Mouse (Mus musculus) yolk sac, embryonic 10.5 days (tissue): Measurements from ENCODE around the gene Tbc1d10a.

Source experiments
- DNase-seq: peaks from one replicate; pipeline ENCODE4 v3.0.0-alpha.2; 2017; ENCODE audit warnings: low spot score

Tbc1d10a gene

GRCm38 (mm10) chr11:4186486-4187317 lies at the start of gene Tbc1d10a:
TSS of gene Tbc1d10a (plus strand) at chr11:4186789.
- peak; percentile 99 for DNase-seq

DNA sequence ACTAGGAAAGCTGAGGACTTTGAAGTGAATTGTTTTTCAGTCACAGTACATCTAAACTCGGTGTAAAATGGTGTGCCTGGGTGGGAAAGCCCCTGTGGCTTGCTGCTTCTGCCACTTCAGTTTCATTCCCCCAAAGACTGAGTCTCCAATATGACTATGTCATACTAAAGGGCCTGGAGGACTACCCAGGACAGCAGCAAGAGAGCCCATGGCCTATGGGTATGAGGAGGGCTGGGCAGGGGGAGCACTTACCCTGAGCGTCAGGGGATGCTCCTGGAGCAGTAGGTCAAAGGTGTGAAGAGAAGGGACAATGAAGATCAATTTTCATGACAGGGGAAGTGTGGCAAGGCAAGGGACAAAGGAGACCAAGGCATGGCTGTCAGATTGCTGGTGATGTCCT lies 47.6 kb upstream of the Tbc1d10a start:
- DNase-seq = no peak

DNA sequence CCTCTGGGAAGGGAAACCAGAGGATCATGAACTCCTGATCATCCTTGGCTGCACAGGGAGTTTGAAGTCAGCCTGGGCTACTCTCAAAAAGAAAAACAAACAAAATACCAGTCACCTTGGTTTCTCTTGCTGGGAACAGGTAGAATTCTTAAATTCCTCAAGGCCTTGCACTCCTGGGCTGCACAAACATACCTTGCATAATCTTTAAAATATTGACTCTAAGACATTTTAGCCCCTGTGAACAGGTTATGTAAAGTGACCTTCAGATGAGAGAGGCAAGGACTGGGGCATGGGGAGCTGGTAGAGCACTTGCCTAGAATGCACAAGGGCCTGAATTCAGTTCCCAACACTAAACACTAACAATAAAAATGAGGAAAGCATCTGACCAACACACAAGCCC lies 45.1 kb upstream of the Tbc1d10a start:
- no peak for DNase-seq

DNA sequence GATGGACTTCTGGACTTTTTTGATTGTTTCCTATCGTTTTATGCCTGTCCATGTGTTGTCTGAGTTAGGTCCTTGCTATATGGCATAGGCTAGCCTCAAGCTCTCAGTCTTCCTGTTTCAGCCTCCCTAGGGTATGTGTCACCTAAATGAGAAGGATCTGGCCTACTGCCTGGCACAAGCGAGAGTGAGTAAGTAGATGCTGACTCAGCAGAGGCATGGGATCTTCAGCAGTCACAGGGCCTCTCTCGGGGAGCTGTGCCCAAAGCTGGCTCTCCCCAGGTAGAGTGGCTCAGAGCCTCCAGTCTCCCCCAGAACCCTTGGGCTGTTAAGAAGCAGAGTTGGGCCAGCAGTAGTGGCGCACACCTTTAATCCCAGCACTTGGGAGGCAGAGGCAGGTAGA lies 44.2 kb upstream of the Tbc1d10a start:
- DNase-seq = no peak

DNA sequence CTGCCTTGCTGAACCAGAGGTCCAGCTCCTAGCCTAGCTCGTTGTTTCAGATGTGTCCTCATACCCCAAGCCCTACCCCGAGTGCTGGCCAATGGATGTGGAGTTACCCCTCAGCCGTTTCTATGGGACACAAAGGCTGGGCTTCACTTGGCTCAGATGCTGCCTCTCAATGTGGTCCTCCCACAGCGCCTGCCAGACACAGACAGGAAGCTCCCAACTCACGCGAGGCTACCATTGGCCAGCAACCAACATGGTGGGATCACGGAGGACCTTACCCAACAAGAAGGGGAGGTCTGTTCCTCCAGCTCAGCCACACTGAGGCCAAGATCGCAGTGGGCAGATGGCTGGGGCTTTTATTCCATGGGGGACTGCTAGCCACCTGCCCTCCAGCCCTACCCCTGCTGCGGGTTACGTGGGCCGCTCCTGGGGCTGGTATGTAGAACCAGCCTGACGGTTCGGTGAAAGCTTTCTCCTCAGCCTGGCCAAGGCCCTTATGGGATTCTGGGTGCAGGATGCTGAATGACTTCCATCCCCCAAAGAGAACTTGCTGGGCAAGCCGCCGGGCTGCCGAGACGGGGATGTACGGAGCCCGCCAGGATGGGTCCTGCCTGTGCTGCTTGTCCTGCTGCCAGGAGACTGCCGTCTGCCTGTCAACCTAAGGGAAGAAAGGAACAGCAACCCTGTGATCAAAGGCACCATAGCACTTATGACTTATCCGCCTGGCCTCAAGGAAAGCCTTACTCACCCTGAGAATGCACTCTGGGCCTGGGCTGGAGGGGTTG lies 43.1 kb upstream of the Tbc1d10a start:
- no peak for DNase-seq

GRCm38 (mm10) chr11:4146381-4146780 lies 40.2 kb upstream of the Tbc1d10a start:
- no peak for DNase-seq

DNA sequence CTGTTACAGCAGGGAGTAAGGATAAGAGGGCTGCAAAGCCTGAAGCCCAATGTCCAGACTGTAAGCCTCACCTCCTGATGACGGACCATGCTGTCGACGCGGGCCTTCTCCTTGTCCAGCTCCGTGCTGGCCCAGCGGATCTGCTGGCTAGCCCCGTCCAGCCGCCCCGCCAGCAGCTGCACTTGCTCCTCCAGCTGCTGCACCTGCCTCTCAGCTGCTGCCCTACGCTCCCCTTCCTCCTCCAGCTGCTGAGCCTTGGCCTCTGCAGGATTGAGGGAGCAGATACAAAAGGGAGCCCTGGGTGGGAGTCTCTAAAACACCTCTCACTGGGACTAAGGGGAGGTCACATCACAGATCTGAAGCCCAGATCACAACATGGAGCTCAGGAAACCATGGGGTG lies 39.5 kb upstream of the Tbc1d10a start:
- DNase-seq = no peak

- no peak for DNase-seq
These were observed 38.5 kb upstream of the Tbc1d10a start for GRCm38 (mm10) chr11:4148120-4148519.

DNA sequence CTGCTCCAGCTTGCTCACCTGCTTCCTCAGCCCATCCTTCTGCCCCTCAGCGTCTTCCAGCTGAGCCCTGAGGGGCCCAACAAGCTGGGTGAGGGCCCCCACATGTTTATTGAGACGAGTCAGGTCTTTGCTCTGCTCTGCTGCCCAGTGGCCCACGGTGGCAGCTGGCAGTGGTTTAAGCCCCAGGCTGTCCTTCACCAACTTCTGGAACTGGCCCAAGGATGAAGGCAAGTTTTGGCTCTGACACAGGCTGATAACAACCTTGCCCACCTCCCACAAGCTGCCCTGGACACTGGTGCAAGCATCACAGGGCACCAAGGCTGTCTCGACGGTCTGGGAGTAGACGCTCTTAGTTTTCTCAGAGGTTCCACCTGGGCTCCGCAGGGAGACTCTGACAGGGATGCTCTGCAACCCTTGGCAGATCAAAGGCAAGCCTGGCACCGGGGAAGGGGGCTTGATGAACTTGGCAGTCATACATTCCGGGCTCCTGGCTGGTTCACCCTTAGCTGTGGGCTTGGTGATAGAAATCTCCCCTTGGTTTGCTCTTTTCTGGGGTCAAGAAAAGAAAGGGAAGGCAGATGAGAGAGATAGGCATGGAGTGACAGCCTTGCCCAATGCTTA lies 37.9 kb upstream of the Tbc1d10a start:
- DNase-seq = no peak

DNA sequence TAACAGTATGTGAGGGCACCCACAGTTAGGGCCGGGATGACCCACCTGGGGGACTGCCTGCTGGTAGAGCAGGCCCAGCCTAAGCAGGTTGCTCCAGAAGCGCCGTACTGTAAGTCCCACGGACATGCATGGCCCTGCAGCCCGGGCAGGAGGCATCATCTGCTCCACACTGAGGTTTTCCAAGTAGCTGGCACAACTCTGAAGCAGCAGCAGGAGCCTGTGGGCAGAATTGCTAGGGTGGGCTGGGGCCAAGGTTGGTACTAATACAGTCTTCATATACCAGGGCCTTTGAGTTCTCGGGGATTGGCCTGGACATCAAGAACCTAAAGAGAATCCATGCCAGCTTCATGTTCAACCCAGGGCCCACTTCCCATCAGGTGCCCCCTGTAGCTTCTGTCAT lies 36.7 kb upstream of the Tbc1d10a start:
- DNase-seq = no peak

GRCm38 (mm10) chr11:4153694-4154093 lies 32.9 kb upstream of the Tbc1d10a start:
- no peak for DNase-seq

DNA sequence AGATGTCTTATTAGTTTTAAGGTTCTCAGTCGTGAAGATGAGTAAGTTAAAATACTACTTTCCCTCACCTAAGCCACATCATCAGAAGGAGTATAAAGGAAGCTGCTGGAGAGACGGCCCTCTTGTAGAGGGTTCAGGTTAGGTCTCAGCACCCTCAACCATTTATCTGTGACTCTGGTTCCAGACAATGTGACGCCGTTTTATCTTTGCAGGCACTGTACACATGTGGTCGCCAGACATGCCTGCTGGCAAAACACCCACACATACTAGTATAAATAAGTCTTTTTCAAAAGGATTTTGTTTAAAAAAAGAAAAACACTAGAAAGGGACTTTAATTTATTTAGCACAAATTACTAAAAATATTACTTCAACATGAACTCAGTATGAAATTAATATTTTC lies 30.9 kb upstream of the Tbc1d10a start:
- no peak for DNase-seq

DNA sequence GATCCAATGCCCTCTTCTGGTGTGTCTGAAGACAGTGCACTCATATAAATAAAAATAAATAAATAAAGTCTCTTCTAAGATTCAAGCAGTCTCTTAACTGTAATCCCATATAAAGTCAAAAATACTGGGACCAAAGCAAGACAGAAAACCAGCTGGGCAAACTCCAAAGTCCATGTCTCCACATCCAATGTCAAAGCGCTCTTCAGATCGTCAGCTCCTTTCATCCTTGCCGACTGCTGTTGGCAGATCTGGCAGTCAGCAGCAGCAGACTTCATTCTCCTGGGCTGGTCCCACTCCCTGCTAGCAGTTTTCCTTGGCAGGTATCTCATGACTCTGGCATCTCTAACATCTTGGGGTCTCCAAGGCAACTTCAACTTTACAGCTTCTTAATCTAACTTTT lies 27.9 kb upstream of the Tbc1d10a start:
- DNase-seq = no peak

DNA sequence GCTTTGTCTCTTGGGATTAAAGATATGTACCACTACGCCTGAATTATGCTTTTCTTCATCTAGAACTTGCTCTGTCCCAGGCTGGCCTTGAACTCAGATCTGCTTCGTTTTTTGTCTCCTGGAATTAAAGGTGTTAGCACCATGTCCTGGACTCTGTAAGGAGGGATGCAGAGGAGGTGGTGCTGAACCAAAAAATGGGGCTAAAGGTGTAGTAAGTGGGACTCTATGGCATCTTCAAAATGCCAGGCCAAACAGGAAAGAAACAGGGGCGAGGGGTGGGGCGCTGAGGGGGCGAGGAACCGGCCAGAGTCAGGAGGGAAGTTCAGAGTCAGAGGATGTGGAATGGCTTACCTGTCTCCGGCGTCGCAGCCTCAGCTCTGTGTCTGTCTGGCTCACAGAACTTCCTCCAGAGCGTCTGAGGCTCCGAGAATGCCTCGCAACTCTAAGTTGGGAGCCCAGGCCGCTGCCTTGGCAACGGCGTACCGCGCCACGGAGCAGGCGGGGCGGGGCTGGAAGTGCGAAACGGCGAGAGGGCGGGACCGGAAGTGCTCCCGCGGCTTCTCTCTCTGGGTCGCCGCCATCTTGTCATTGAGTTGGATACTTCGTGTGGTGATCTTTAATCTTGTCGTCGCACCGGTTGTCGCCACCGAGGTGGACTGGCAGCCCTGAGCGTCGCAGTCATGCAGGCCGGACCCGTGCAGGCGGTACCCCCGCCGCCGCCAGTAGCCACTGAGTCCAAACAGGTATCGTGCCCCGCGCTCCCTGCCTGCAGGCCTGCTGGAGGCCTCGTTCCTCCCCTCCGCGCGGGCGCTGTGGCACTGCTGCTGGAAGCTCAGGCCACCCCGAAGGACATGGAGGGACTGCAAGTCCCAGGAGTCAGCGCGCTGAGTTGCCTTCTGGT lies 26.5 kb upstream of the Tbc1d10a start, which contains the start of the genes Ccdc157 and Sf3a1:
Gene Ccdc157 (minus strand): TSS at position 486 of the 901 bp plus-strand sequence.
Gene Sf3a1 (plus strand): TSS at position 543 of the 901 bp plus-strand sequence.
- peak; percentile 91 for DNase-seq

DNA sequence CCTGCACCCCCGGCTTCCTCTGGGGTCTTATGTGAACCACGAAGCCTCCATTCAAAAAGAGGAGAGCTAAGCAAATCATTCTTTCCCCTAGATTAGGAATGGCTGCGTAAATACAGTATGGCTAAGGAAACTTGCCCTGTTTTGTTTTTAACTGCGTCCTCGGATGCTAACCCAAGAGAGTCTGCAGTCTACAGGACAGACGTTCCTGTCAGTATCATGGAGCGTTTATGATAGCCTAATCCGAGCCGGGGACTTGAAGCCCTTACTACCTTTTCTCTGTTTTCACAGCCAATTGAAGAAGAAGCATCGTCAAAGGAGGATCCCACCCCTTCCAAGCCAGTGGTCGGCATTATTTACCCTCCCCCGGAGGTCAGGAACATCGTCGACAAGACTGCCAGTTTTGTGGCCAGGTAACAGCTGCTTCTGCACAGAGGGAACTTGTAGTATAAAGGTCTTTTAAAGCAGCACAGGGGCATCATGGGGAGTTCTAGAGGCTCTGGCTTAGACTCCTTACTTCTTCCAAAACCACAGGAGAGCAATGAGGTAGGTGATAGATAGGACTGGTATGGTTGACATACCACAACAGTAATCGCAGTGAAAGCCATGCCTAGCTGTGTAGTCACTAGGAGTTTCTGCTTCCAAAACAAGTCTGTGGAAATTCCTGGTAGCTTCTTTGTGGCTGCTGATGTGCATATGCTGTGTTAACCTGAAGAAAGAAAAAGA lies 25.7 kb upstream of the Tbc1d10a start:
- DNase-seq = no peak

DNA sequence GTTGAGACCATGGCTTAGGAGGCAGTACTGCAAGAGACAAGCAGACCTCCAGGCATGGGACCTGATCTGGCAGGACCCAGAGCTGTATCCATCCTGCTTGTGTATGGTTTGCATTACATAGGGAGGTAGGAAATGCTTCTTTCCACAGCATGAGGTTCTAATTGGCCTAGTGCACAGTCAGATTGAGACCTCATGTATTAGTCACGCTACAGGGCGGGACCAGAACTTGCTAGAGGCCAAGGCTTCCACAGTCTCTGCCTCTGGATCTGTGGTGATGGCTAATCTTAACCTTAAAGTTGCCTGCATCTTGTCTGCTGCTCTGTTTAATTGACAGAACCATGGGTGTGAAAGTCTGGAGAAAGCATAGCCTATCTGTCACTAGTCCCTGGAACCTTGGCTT lies 21.9 kb upstream of the Tbc1d10a start:
- DNase-seq = no peak

GRCm38 (mm10) chr11:4166467-4167090 lies 20.0 kb upstream of the Tbc1d10a start:
- DNase-seq = no peak

DNA sequence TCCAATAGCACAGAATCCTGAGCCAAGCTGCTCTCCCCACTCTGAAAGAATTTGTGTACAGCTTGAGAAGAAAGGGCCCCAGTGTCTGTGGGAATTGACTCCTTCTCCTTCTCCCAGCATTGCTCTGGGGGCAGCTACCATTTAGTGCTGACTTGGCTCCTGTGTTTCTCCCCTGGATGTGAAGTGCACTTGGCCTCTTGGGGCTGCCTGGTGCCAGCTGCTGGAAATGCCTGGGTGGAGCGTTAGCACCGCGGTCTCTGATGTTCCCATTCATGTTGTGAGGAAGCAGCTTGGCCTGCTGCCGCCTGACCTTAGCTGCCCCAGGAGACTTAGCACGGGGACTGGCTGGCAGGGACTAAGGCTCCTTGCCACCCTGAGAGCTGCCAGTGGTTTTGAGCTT lies 12.0 kb upstream of the Tbc1d10a start:
- no peak for DNase-seq

- DNase-seq = no peak
These were observed 8.9 kb upstream of the Tbc1d10a start for GRCm38 (mm10) chr11:4177716-4178115.

- no peak for DNase-seq
These were observed 4.5 kb upstream of the Tbc1d10a start for GRCm38 (mm10) chr11:4182061-4182460.

- DNase-seq = no peak
These were observed 3.1 kb upstream of the Tbc1d10a start for GRCm38 (mm10) chr11:4183511-4183910.
